Mouse (Mus musculus): ENCODE data around the gene Rxra. TPM values are rescaled to one million over a fixed set of nuclear protein-coding genes. Genes with fewer than 3 reads are reported as not detected.

Gene Rxra
- polyA plus RNA-seq, 1 experiment from 2014 or later = 6.7 TPM

- no peak overlapping the region for H3K4me2 ChIP-seq
- no peaks in the 10 kb centered on the region for H3K9me3 ChIP-seq
- 0 out of 2 replicates have a peak overlapping the region, but pooled peaks have one; percentile 57 for H3K9ac ChIP-seq
- ATAC-seq (ENCODE audit: extremely low read depth, insufficient number of reproducible peaks, low FRiP score, low TSS enrichment) = no peak
- peaks cover 44% of the 10 kb centered on the region for H3K4me1 ChIP-seq
- peaks cover 24% of the 10 kb centered on the region for H3K27me3 ChIP-seq (replicated peaks)
- H3K36me3 ChIP-seq = no peaks in the 10 kb centered on the region
- no peak overlapping the region for H3K4me3 ChIP-seq
- H3K27ac ChIP-seq (replicated peaks) = peak overlapping the region; percentile 50
- WGBS = 20% methylated on average over 3 of the region's 3 CpGs
Observed at GRCm38 (mm10) chr2:27671633-27672091, 4.6 kb upstream of the Rxra start.

- Histone ChIP-seq H3K27me3 (replicated peaks) (peaks cover 17% of the 10 kb centered on the region; the same call in 1 of the 2 replicates), H3K9me3 (no peaks in the 10 kb centered on the region), H3K27ac (replicated peaks) (peak overlapping the region; percentile 97), H3K9ac (peak overlapping the region; percentile 99), H3K4me1 (peaks cover 66% of the 10 kb centered on the region), H3K4me2 (peak overlapping the region; percentile 98), H3K4me3 (peak overlapping the region; percentile 95), H3K36me3 (no peaks in the 10 kb centered on the region)
- peak; percentile 14 for ATAC-seq (ENCODE audit: extremely low read depth, insufficient number of reproducible peaks, low FRiP score, low TSS enrichment)
- 1% methylated on average over 48 of the region's 106 CpGs for WGBS
Observed at GRCm38 (mm10) chr2:27676478-27677325, 462 bp downstream of the Rxra start.

GRCm38 (mm10) chr2:27677411-27678310 lies 1.4 kb downstream of the Rxra start:
- Histone ChIP-seq H3K4me1 (peaks cover 66% of the 10 kb centered on the region), H3K9ac (peak overlapping the region; percentile 99), H3K9me3 (no peaks in the 10 kb centered on the region), H3K4me2 (peak overlapping the region; percentile 96), H3K36me3 (no peaks in the 10 kb centered on the region), H3K4me3 (peak overlapping the region; percentile 95), H3K27ac (replicated peaks) (peak overlapping the region; percentile 97), H3K27me3 (replicated peaks) (peaks cover 15% of the 10 kb centered on the region; the same call in 1 of the 2 replicates)
- no peak for ATAC-seq (ENCODE audit: extremely low read depth, insufficient number of reproducible peaks, low FRiP score, low TSS enrichment)
- under 1% methylated on average over 60 of the region's 77 CpGs for WGBS

- Histone ChIP-seq H3K9me3 (no peaks in the 10 kb centered on the region), H3K9ac (peak overlapping the region; percentile 99), H3K36me3 (no peaks in the 10 kb centered on the region), H3K27me3 (replicated peaks) (peaks cover 12% of the 10 kb centered on the region; the same call in 1 of the 2 replicates), H3K4me2 (peak overlapping the region; percentile 96), H3K4me1 (peaks cover 66% of the 10 kb centered on the region), H3K27ac (replicated peaks) (peak overlapping the region; percentile 97), H3K4me3 (peak overlapping the region; percentile 95)
- no peak for ATAC-seq (ENCODE audit: extremely low read depth, insufficient number of reproducible peaks, low FRiP score, low TSS enrichment)
- 26% methylated on average over 4 of the region's 4 CpGs for WGBS
Observed at GRCm38 (mm10) chr2:27678331-27678730, 2.1 kb downstream of the Rxra start.

- no peak for ATAC-seq (ENCODE audit: extremely low read depth, insufficient number of reproducible peaks, low FRiP score, low TSS enrichment)
- peak overlapping the region; percentile 95 for H3K4me3 ChIP-seq
- peaks cover 73% of the 10 kb centered on the region for H3K4me1 ChIP-seq
- peaks cover 8% of the 10 kb centered on the region; the same call in 1 of the 2 replicates for H3K27me3 ChIP-seq (replicated peaks)
- peak overlapping the region; percentile 97 for H3K27ac ChIP-seq (replicated peaks)
- no peaks in the 10 kb centered on the region for H3K36me3 ChIP-seq
- H3K9ac ChIP-seq = peak overlapping the region; percentile 99
- WGBS = 26% methylated on average over 7 of the region's 7 CpGs
- H3K9me3 ChIP-seq = no peaks in the 10 kb centered on the region
- H3K4me2 ChIP-seq = peak overlapping the region; percentile 96
Observed at GRCm38 (mm10) chr2:27678836-27679480, 2.7 kb downstream of the Rxra start.

GRCm38 (mm10) chr2:27679621-27680025 lies 3.4 kb downstream of the Rxra start:
- Histone ChIP-seq H3K4me3 (peak overlapping the region; percentile 95), H3K36me3 (no peaks in the 10 kb centered on the region), H3K27me3 (replicated peaks) (0 out of 2 replicates have a peak, but pooled peaks cover 1% of the 10 kb centered on the region), H3K4me1 (peaks cover 79% of the 10 kb centered on the region), H3K9me3 (no peaks in the 10 kb centered on the region), H3K4me2 (peak overlapping the region; percentile 96), H3K27ac (replicated peaks) (peak overlapping the region; percentile 97), H3K9ac (peak overlapping the region; percentile 99)
- 10% methylated on average over 3 of the region's 3 CpGs for WGBS
- ATAC-seq (ENCODE audit: extremely low read depth, insufficient number of reproducible peaks, low FRiP score, low TSS enrichment) = no peak; the same call in 1 of the 2 replicates

- ATAC-seq (ENCODE audit: extremely low read depth, insufficient number of reproducible peaks, low FRiP score, low TSS enrichment) = no peak
- WGBS = 33% methylated on average over 6 of the region's 6 CpGs
- Histone ChIP-seq H3K9me3 (no peaks in the 10 kb centered on the region), H3K9ac (peak overlapping the region; percentile 99), H3K36me3 (no peaks in the 10 kb centered on the region), H3K27me3 (replicated peaks) (no peaks in the 10 kb centered on the region), H3K4me2 (peak overlapping the region; percentile 96), H3K27ac (replicated peaks) (peak overlapping the region; percentile 97), H3K4me3 (peak overlapping the region; percentile 95), H3K4me1 (peaks cover 84% of the 10 kb centered on the region)
Observed at GRCm38 (mm10) chr2:27680058-27680457, 3.8 kb downstream of the Rxra start.

- peaks cover 86% of the 10 kb centered on the region for H3K4me1 ChIP-seq
- H3K9me3 ChIP-seq = no peaks in the 10 kb centered on the region
- peak overlapping the region; percentile 96 for H3K4me2 ChIP-seq
- peak overlapping the region; percentile 97 for H3K27ac ChIP-seq (replicated peaks)
- peak overlapping the region; percentile 95 for H3K4me3 ChIP-seq
- H3K36me3 ChIP-seq = no peaks in the 10 kb centered on the region
- WGBS = 52% methylated on average over 4 of the region's 4 CpGs
- no peak for ATAC-seq (ENCODE audit: extremely low read depth, insufficient number of reproducible peaks, low FRiP score, low TSS enrichment)
- H3K9ac ChIP-seq = peak overlapping the region; percentile 99
- H3K27me3 ChIP-seq (replicated peaks) = no peaks in the 10 kb centered on the region
Observed at GRCm38 (mm10) chr2:27680595-27680994, 4.4 kb downstream of the Rxra start.

- Histone ChIP-seq H3K4me2 (no peak overlapping the region), H3K36me3 (no peaks in the 10 kb centered on the region), H3K9ac (peak overlapping the region; percentile 99; the same call in 1 of the 2 replicates), H3K27me3 (replicated peaks) (no peaks in the 10 kb centered on the region), H3K27ac (replicated peaks) (0 out of 2 replicates have a peak overlapping the region, but pooled peaks have one; percentile 24), H3K4me3 (no peak overlapping the region), H3K4me1 (peaks cover 86% of the 10 kb centered on the region), H3K9me3 (no peaks in the 10 kb centered on the region)
- no peak for ATAC-seq (ENCODE audit: extremely low read depth, insufficient number of reproducible peaks, low FRiP score, low TSS enrichment)
- 76% methylated on average over 4 of the region's 4 CpGs for WGBS
Observed at GRCm38 (mm10) chr2:27681426-27681825, 5.2 kb downstream of the Rxra start.

- Histone ChIP-seq H3K27me3 (replicated peaks) (no peaks in the 10 kb centered on the region), H3K9ac (peak overlapping the region; percentile 99)
- 47% methylated on average over 5 of the region's 5 CpGs for WGBS
Observed at GRCm38 (mm10) chr2:27682096-27682495, 5.9 kb downstream of the Rxra start.

More at GRCm38 (mm10) chr2:27682096-27682495, 5.9 kb downstream of the Rxra start:
- Histone ChIP-seq H3K4me2 (no peak overlapping the region), H3K27ac (replicated peaks) (0 out of 2 replicates have a peak overlapping the region, but pooled peaks have one; percentile 24), H3K9me3 (no peaks in the 10 kb centered on the region), H3K4me1 (peaks cover 92% of the 10 kb centered on the region), H3K4me3 (no peak overlapping the region), H3K36me3 (no peaks in the 10 kb centered on the region)
- ATAC-seq (ENCODE audit: extremely low read depth, insufficient number of reproducible peaks, low FRiP score, low TSS enrichment) = no peak

Measured in heart, embryonic 13.5 days (tissue).